Mouse (Mus musculus): ENCODE measurements around the gene Fscn2. TPM values are rescaled to one million over a fixed set of nuclear protein-coding genes. Genes with fewer than 3 reads are reported as not detected.
A peak's percentile ranks its signal among the peaks of the same experiment; 100 is the strongest.

The Fscn2 gene
- total RNA-seq, 2 experiments from 2014 or later, result 0.33 TPM; not detected in 1

- peak in 1 of 2 experiments; percentile 43 for DNase-seq (ENCODE audit: low spot score in 2 of 2)
Measured at GRCm38 (mm10) chr11:120357791-120358401, 3.4 kb upstream of the Fscn2 start.

- DNase-seq (ENCODE audit: low spot score in 2 of 2), result no peak
Measured at GRCm38 (mm10) chr11:120359391-120359790, 1.9 kb upstream of the Fscn2 start.

DNA sequence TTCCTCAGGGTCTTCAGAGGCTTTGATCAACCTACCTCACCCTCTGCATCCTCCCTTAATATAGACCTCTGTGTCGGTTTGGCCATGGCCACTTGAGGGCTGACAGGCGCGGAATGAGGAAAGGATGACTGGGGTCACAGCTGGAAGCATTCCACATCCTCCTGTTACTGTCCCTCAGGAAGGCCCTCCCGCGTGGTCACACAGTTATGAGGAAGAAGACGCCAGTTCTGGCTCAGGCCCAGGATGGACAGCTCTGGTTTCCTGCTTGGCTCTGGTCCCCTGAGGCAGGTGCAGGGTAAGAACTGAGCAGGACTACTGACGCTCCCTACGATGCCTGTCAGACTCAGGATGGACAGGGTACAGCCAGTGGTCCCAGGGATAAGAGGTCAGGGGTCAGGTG lies 1.3 kb upstream of the Fscn2 start:
- no peak for DNase-seq (ENCODE audit: low spot score in 2 of 2)

- DNase-seq (ENCODE audit: low spot score in 2 of 2), result no peak
Measured at GRCm38 (mm10) chr11:120360755-120361154, 579 bp upstream of the Fscn2 start.

GRCm38 (mm10) chr11:120362891-120363290 lies 1.6 kb downstream of the Fscn2 start:
- no peak for DNase-seq (ENCODE audit: low spot score in 2 of 2)

DNA sequence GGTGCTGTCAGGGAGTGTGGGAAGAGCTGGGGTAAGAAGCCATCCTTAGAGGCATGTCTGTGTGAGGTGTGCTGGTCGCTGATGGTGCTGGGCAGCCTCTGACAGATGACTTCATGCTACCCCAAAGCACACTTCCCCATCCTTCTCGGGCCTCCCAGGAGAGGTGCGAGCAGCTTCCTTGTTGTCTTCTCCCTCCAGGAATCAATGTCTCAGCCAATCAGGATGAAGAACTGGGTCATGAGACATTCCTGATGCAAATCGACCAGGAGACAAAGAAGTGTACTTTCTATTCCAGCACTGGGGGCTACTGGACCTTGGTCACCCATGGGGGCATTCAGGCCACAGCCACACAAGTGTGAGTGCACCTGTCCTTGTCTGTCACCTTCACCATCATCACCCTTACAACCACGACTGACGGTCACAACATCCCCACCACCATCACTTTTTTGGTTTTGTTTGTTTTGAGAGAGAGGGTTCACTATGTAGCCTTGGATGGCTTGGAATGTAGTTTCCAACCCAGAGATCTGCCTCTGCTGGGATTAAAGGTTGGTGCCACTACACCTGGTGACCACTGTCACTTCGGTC lies 5.2 kb downstream of the Fscn2 start:
- DNase-seq (ENCODE audit: low spot score in 2 of 2), result no peak

- DNase-seq (ENCODE audit: low spot score in 2 of 2), result peak in 1 of 2 experiments; percentile 71
Measured at GRCm38 (mm10) chr11:120369656-120370055, 8.3 kb downstream of the Fscn2 start.

DNA sequence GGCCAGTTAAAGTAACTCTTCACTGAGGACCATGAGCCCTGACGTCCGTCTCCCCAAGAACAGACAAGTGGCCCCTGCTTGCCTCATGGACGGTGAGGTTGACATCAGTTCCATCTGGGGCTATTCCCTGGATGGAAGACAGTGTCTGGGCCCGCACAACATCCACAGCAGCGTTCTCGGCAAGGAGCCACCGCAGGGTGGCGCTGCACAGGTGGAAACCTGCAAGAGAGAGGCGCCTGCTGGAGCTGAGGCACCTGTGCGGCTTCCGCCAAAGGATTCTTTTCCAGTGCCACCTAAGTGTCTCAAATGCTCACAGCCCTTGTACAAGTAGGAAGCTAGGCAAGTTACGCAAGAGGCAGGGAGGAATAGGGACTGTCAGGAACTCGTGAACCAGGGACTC lies 11.7 kb downstream of the Fscn2 start:
- no peak for DNase-seq (ENCODE audit: low spot score in 2 of 2)

GRCm38 (mm10) chr11:120373820-120374586 lies 12.7 kb downstream of the Fscn2 start:
- DNase-seq (ENCODE audit: low spot score in 2 of 2), result no peak

- DNase-seq (ENCODE audit: low spot score in 2 of 2), result no peak
Measured at GRCm38 (mm10) chr11:120375324-120375723, 14.0 kb downstream of the Fscn2 start.

DNA sequence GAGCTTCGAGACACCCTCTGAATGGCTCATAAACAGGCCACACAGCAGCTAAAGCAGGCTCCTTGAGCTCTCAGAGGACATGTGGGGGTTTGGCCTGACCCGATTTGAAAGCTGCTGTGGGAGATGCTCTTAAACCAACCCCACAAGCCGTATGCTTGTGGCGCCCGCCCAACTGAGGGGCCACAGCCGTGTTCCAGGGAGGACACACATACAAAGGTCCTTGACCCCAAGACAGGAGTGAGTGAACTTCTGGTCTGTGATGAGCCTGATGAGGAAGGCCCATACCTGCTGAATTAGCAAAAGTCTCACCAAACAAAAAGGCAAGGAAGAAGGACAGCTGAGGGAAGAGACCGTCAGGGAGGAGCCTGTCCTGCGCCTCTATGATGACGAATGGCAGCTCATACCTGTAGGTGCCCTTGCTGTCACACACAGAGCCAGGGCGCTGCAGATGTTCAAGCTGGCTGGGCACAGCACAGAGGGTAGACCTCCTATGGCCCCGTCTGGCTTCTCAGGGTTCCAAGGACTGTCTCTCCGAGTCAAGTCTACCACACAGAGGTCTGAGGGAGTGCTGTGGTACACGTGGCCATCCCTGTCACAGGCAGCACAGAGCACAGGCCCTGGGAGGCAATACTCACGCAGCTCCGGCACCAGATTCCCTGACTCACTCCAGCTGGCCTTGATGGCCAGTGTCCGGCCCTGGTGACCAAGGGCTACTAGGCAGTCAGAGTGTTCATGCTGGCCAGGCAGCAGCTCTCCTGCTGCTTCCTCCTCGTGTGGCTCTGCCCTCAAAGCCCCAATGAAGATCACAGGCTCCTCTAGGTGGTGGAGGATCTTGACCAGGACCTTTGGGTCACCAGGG lies 15.2 kb downstream of the Fscn2 start:
- DNase-seq (ENCODE audit: low spot score in 2 of 2), result peak in 1 of 2 experiments; percentile 47

DNA sequence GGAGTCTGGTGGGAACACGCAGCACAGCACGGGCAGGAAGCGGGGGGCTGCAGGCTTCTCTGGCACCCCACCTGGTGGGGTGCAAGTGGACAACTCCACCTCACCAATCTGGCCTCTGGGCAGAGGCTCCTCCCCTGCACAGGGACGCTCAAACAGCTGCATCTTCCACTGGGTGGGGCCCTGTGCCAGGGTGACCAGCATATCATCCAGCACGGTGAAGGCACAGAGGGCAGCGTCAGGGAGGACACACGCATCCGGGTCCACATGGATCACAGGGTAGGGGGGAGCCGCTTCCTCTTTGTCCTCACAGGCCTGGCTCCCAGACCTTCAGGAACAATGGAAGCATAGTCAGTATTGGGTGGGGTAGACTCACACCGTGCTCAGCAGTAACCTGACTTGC lies 16.0 kb downstream of the Fscn2 start:
- DNase-seq (ENCODE audit: low spot score in 2 of 2), result no peak

DNA sequence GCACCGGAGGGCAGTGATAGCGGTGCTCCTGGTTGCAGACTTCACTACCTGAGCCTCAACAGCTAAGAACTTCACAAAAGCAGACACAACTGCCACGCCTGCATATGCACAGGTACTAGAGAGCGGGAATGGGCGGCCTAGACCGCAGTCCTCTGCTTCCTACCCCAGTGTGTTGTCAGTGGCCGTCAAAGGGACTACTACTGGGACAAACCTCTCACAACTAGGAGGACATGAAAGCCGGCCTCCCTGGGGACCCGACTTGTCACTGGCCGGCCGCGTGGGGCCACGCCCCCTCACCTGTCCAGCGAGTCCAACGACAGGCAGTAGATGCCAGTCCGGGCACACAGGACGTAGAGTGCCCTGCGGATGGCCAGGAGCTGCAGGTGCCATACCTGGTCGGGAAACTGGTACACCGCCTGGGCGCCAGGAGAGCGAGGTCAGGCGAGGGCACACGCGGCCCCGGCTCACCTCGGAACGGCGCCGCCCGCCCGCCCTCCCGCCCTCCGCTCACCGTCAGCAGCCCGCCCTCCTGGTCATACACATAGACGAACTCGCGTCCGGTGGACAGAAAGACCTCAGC lies 16.8 kb downstream of the Fscn2 start:
- peak in 1 of 2 experiments; percentile 44 for DNase-seq (ENCODE audit: low spot score in 2 of 2)

DNA sequence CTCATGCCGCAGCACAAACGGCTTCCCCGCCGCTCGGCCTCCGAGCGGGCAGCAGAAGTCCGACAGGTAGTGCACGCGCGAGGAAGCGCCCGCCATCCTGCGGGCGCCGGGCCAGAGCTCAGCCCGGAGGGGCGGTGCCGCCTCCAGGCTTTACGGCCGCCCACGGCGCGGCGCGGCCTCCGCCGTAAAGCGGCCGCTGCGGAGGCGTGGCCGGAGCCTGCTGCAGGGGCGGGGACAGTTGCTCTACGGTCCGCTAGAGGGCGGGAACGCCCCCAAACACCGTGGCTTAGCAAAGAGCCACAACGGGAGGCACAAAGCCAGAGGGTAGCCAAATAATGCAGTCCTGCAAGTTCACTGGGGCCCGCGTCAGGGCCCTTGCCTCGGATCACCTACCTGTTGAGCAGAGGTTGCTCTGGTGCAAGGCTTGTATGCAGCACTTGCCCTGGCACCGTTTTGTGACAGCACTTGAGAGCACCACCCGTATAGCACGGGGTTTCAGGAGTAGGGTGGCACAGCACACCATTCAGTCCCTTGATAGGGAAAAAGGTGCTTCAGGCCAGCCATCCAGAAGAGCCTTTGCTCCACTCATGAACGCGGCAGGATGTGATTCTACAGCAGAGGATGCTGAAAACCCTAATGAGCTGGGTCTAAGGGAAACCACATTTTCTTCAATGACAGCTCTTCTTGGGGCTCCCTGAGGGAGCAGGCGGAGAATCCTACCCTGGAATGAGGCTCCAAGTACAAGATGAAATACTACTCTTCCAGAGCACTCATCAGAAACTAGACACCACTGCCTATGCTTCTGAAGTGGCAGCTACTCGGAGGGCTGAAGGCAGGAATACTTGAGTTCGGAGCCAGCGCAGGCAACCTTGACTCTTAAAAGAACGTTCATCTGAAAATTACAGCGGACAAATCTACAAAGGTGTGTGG lies 17.5 kb downstream of the Fscn2 start, which contains the start of gene Faap100:
Gene Faap100 (minus strand): TSS at position 154 of the 930 bp plus-strand sequence.
- DNase-seq (ENCODE audit: low spot score in 2 of 2), result peak; percentile 89 to 90

DNA sequence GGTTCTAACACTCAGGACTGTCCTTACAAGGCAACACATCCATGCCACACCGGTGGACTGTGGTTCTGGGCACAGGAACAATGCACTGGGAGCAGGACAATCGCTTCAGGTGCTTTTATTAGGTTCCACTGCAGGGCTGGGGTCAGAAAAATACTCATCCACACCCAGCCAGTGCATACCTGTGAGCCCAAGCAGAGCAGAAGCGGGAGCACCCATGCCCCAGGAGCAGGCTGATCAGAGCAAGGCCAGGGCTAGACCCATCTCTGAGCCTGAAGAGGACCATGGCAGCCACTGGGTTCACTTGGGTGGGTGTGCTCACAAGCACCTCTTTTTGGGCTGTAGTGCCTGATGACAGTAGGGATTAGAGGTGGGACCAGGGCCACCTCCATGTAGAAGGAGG lies 18.9 kb downstream of the Fscn2 start:
- no peak for DNase-seq (ENCODE audit: low spot score in 2 of 2)

- DNase-seq (ENCODE audit: low spot score in 2 of 2), result no peak
Measured at GRCm38 (mm10) chr11:120381157-120381556, 19.8 kb downstream of the Fscn2 start.

- DNase-seq (ENCODE audit: low spot score in 2 of 2), result no peak
Measured at GRCm38 (mm10) chr11:120382509-120382908, 21.2 kb downstream of the Fscn2 start.

- no peak for DNase-seq (ENCODE audit: low spot score in 2 of 2)
Measured at GRCm38 (mm10) chr11:120386632-120387031, 25.3 kb downstream of the Fscn2 start.

- DNase-seq (ENCODE audit: low spot score in 2 of 2), result peak; percentile 24 to 41
Measured at GRCm38 (mm10) chr11:120387157-120387556, 25.8 kb downstream of the Fscn2 start.

DNA sequence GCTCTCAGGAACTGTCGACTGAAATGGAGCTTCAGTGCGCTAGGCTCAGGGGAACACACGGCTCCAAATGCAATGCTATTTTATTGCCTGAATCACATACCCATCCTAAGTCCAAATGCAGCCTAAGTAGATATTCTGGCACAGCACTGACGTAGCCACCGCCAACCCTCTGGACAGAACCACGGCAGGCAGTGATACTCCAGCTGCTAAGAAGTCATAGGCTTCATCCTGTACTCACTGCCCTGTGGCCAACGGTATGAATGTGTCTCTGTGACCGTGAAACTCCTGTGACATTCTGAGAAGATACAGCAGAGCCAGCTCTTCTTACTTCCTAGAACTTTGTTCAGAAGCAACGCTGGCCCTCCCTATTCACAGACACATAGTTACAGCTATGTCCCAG lies 27.2 kb downstream of the Fscn2 start:
- no peak for DNase-seq (ENCODE audit: low spot score in 2 of 2)

Data from adrenal gland, adult 18-20 months (tissue).